ENCODE assay signal across 13 mouse cellular contexts in genomic region chr14:122480355-122480754, GRCm38 (mm10). TPM values are rescaled to one million over a fixed set of nuclear protein-coding genes. Genes with fewer than 3 reads are reported as not detected.
DNase-seq lines count a peak whose midpoint lies in the region; ATAC-seq and TF ChIP-seq lines count a peak whose summit lies in the region.
"Had no signal": no experiment of that assay in that cellular context is flagged by ENCODE, and none has a peak within 500 bp of the region (broad histone marks: within the 10 kb centered on the region; RNA-seq: fewer than 3 reads in every experiment).

No protein-coding gene starts in this region.

- H3K27me3 ChIP-seq in cerebellum, adult 2 months (ENCODE audit: control insufficient read depth, insufficient read depth, low read length), result no peaks in the 10 kb centered on the region
- peaks cover 69% of the 10 kb centered on the region for H3K27me3 ChIP-seq in forebrain, embryonic 13.5 days
- peaks cover 71% of the 10 kb centered on the region for H3K27me3 ChIP-seq in limb, embryonic 12.5 days
- peaks cover 37% of the 10 kb centered on the region for H3K27me3 ChIP-seq in neural tube, embryonic 14.5 days (ENCODE audit: control insufficient read depth, insufficient read depth, low read length)

- TF ChIP-seq POLR2A in cerebellum, adult 2 months (IDR thresholded peaks at IDR 0.05; ENCODE audit: borderline replicate concordance, insufficient read depth, low read length), result no peak

- H3K4me1 ChIP-seq in cerebellum, adult 2 months (ENCODE audit: control insufficient read depth, insufficient read depth, low read length), result no peaks in the 10 kb centered on the region
- peaks cover 60% of the 10 kb centered on the region for H3K4me1 ChIP-seq in forebrain, embryonic 13.5 days
- peaks cover 56% of the 10 kb centered on the region for H3K4me1 ChIP-seq in limb, embryonic 12.5 days (replicated peaks)
- H3K4me1 ChIP-seq in neural tube, embryonic 14.5 days (ENCODE audit: control insufficient read depth, insufficient read depth, low read length), result no peaks in the 10 kb centered on the region

- no peak for TF ChIP-seq CTCF in cerebellum, adult 2 months (IDR thresholded peaks at IDR 0.05; ENCODE audit: borderline replicate concordance, insufficient read depth, low read depth, low read length)

- DNase-seq in cerebellum, adult 2 months, result no peak
- no peak for DNase-seq in cerebellum, adult 11 months
- DNase-seq in thymus, adult 18-20 months, result no peak
- no peak for DNase-seq in right cerebral cortex, adult 2 months (ENCODE audit: low spot score in 2 of 2)
- DNase-seq: kidney, adult 18-20 months; lung, postnatal 10 days had no signal

- H3K27ac ChIP-seq in cerebellum, adult 2 months (ENCODE audit: insufficient read depth, low read length), result peak overlapping the region; percentile 71; the same call in 1 of the 2 replicates
- peak overlapping the region; percentile 86 for H3K27ac ChIP-seq in forebrain, embryonic 13.5 days
- peak overlapping the region; percentile 74 for H3K27ac ChIP-seq in limb, embryonic 12.5 days
- H3K27ac ChIP-seq in neural tube, embryonic 14.5 days (ENCODE audit: low read depth, low read length), result peak overlapping the region; percentile 17; the same call in 1 of the 2 replicates

- peaks cover 9% of the 10 kb centered on the region; the same call in 1 of the 2 replicates for H3K36me3 ChIP-seq in forebrain, embryonic 13.5 days (ENCODE audit: poor library complexity, severe bottlenecking)
- H3K36me3 ChIP-seq in limb, embryonic 12.5 days, result no peaks in the 10 kb centered on the region; the same call in 1 of the 2 replicates
- no peaks in the 10 kb centered on the region for H3K36me3 ChIP-seq in neural tube, embryonic 14.5 days (ENCODE audit: control insufficient read depth, insufficient read depth, low read length)

- no peak for ATAC-seq in forebrain, embryonic 13.5 days
- ATAC-seq in limb, embryonic 12.5 days (ENCODE audit: insufficient number of reproducible peaks, insufficient read depth, low FRiP score, low TSS enrichment, low read depth), result no peak
- no peak for ATAC-seq in neural tube, embryonic 14.5 days (ENCODE audit: low read depth)
- no peak for ATAC-seq in monocyte, adult 5-6 weeks (replicated peaks; ENCODE audit: insufficient number of reproducible peaks, low FRiP score, low TSS enrichment, poor library complexity, severe bottlenecking)

- peak overlapping the region; percentile 68 for H3K9ac ChIP-seq in forebrain, embryonic 13.5 days
- H3K9ac ChIP-seq in limb, embryonic 12.5 days (replicated peaks), result no peak overlapping the region; the same call in 1 of the 2 replicates
- H3K9ac ChIP-seq in neural tube, embryonic 14.5 days (replicated peaks; ENCODE audit: low read depth, low read length), result 0 out of 2 replicates have a peak overlapping the region, but pooled peaks have one; percentile 35

- peak overlapping the region; percentile 98 for H3K4me3 ChIP-seq in cerebellum, adult 2 months (replicated peaks; ENCODE audit: insufficient read depth, low read depth, low read length)
- H3K4me3 ChIP-seq in forebrain, embryonic 13.5 days, result peak overlapping the region; percentile 35
- H3K4me3 ChIP-seq in limb, embryonic 12.5 days (replicated peaks), result 0 out of 2 replicates have a peak overlapping the region, but pooled peaks have one; percentile 10
- H3K4me3 ChIP-seq in neural tube, embryonic 14.5 days (ENCODE audit: low read depth, low read length), result peak overlapping the region; percentile 46
- H3K4me3 ChIP-seq: erythroblast, embryonic 14.5 days had no signal

- 4% methylated on average over 2 of the region's 2 CpGs for WGBS in cerebellum, adult 2 months
- 10% methylated on average over 2 of the region's 2 CpGs for WGBS in forebrain, embryonic 13.5 days
- WGBS in limb, embryonic 12.5 days, result 10% methylated on average over 2 of the region's 2 CpGs
- WGBS in neural tube, embryonic 14.5 days, result 12% methylated on average over 2 of the region's 2 CpGs

- H3K4me2 ChIP-seq in forebrain, embryonic 13.5 days, result peak overlapping the region; percentile 57
- H3K4me2 ChIP-seq in limb, embryonic 12.5 days, result peak overlapping the region; percentile 49
- H3K4me2 ChIP-seq in neural tube, embryonic 14.5 days (ENCODE audit: low read depth, low read length), result peak overlapping the region; percentile 39; the same call in 1 of the 2 replicates

- H3K9me3 ChIP-seq in forebrain, embryonic 13.5 days (replicated peaks), result no peaks in the 10 kb centered on the region
- H3K9me3 ChIP-seq in limb, embryonic 12.5 days, result no peaks in the 10 kb centered on the region
- no peaks in the 10 kb centered on the region for H3K9me3 ChIP-seq in neural tube, embryonic 14.5 days (ENCODE audit: control insufficient read depth, low read length)

RNA-seq across cellular contexts. Expression of gene Zic2, which starts 5.1 kb away (rescaled TPM):
- polyA plus RNA-seq in cerebellum, adult 2 months (2012; rRNA removed), result 157 and 186 TPM in 2 replicates
- 10.1 and 12.0 TPM in 2 replicates for polyA plus RNA-seq in forebrain, embryonic 13.5 days (2015; fragmentation: Nextera tagmentation; extraction: Ambion mirVana)
- polyA plus RNA-seq in limb, embryonic 12.5 days (2016; fragmentation: Nextera tagmentation; extraction: Ambion mirVana), result 6.2 and 8.0 TPM in 2 replicates
- 6.5 and 9.4 TPM in 2 replicates for polyA plus RNA-seq in neural tube, embryonic 14.5 days (2014; fragmentation: Nextera tagmentation; extraction: Ambion mirVana)
- total RNA-seq in monocyte, adult 5-6 weeks (2017), result not detected in 3 replicates
- polyA plus RNA-seq: erythroblast, embryonic 14.5 days; stomach, embryonic 16.5 days had no signal

RNA-seq across cellular contexts. Expression of gene Gm10837, which starts 10.0 kb away (rescaled TPM):
- polyA plus RNA-seq in cerebellum, adult 2 months (2012; rRNA removed), result 2.7 TPM in 2 replicates
- 0.48 and 0.56 TPM in 2 replicates for polyA plus RNA-seq in forebrain, embryonic 13.5 days (2015; fragmentation: Nextera tagmentation; extraction: Ambion mirVana)
- 0.14 and 0.18 TPM in 2 replicates for polyA plus RNA-seq in limb, embryonic 12.5 days (2016; fragmentation: Nextera tagmentation; extraction: Ambion mirVana)
- polyA plus RNA-seq in neural tube, embryonic 14.5 days (2014; fragmentation: Nextera tagmentation; extraction: Ambion mirVana), result 0.35 and 0.45 TPM in 2 replicates
- not detected in 3 replicates for total RNA-seq in monocyte, adult 5-6 weeks (2017)
- total RNA-seq: heart, adult 8-10 months had no signal
- polyA plus RNA-seq: erythroblast, embryonic 14.5 days; stomach, embryonic 16.5 days had no signal

RNA-seq across cellular contexts. Expression of gene Zic5, which starts 14.9 kb away (rescaled TPM):
- polyA plus RNA-seq in cerebellum, adult 2 months (2012; rRNA removed), result 27.5 and 30.4 TPM in 2 replicates
- polyA plus RNA-seq in forebrain, embryonic 13.5 days (2015; fragmentation: Nextera tagmentation; extraction: Ambion mirVana), result 17.3 and 19.5 TPM in 2 replicates
- polyA plus RNA-seq in limb, embryonic 12.5 days (2016; fragmentation: Nextera tagmentation; extraction: Ambion mirVana), result 8.0 TPM in 2 replicates
- 7.8 and 7.9 TPM in 2 replicates for polyA plus RNA-seq in neural tube, embryonic 14.5 days (2014; fragmentation: Nextera tagmentation; extraction: Ambion mirVana)
- total RNA-seq in monocyte, adult 5-6 weeks (2017), result 0.38 TPM in 1 of 3 replicates, not detected in the others
- total RNA-seq: heart, adult 8-10 months had no signal
- polyA plus RNA-seq: stomach, embryonic 16.5 days had no signal

RNA-seq across cellular contexts. Expression of gene Gm5089, which starts 29.4 kb away (rescaled TPM):
- polyA plus RNA-seq in cerebellum, adult 2 months (2012; rRNA removed), result 0.49 TPM in 2 replicates
- 1.6 and 2.1 TPM in 2 replicates for polyA plus RNA-seq in forebrain, embryonic 13.5 days (2015; fragmentation: Nextera tagmentation; extraction: Ambion mirVana)
- 0.14 and 0.23 TPM in 2 replicates for polyA plus RNA-seq in limb, embryonic 12.5 days (2016; fragmentation: Nextera tagmentation; extraction: Ambion mirVana)
- polyA plus RNA-seq in neural tube, embryonic 14.5 days (2014; fragmentation: Nextera tagmentation; extraction: Ambion mirVana), result 0.27 and 0.81 TPM in 2 replicates
- not detected in 3 replicates for total RNA-seq in monocyte, adult 5-6 weeks (2017)
- total RNA-seq: heart, adult 8-10 months had no signal
- polyA plus RNA-seq: erythroblast, embryonic 14.5 days; stomach, embryonic 16.5 days had no signal

RNA-seq across cellular contexts. Expression of gene Pcca, which starts 53.8 kb away (rescaled TPM):
- 68.3 and 84.5 TPM in 2 replicates for polyA plus RNA-seq in cerebellum, adult 2 months (2012; rRNA removed)
- polyA plus RNA-seq in forebrain, embryonic 13.5 days (2015; fragmentation: Nextera tagmentation; extraction: Ambion mirVana), result 25.2 and 27.1 TPM in 2 replicates
- 34.5 and 37.7 TPM in 2 replicates for polyA plus RNA-seq in limb, embryonic 12.5 days (2016; fragmentation: Nextera tagmentation; extraction: Ambion mirVana)
- polyA plus RNA-seq in neural tube, embryonic 14.5 days (2014; fragmentation: Nextera tagmentation; extraction: Ambion mirVana), result 27.7 and 29.4 TPM in 2 replicates
- 17.2 to 34.0 TPM (median 25.9 TPM) in 3 replicates for total RNA-seq in monocyte, adult 5-6 weeks (2017)

Comparison
In these comparisons a context has a peak if more than half of its experiments do, and no peak if none do; other contexts are left out.
1. H3K27ac ChIP-seq: peak in every context shown above with its lines; median percentile 86 in forebrain, embryonic 13.5 days; 74 in limb, embryonic 12.5 days; 71 in cerebellum, adult 2 months; 17 in neural tube, embryonic 14.5 days.
2. H3K4me3 ChIP-seq: peak in every context shown above with its lines; median percentile 98 in cerebellum, adult 2 months; 46 in neural tube, embryonic 14.5 days; 35 in forebrain, embryonic 13.5 days; 10 in limb, embryonic 12.5 days.
3. RNA of gene Zic2, which starts 5.1 kb away (polyA plus RNA-seq): 157 to 186 TPM in cerebellum, adult 2 months; 10.1 to 12.0 TPM in forebrain, embryonic 13.5 days, 6.2 to 8.0 TPM in limb, embryonic 12.5 days and 6.5 to 9.4 TPM in neural tube, embryonic 14.5 days; every median in the first group is over 10 times any median in the second.
4. Peak in every context shown above with its lines, with median percentiles within 50 percentile points of each other: H3K4me2 ChIP-seq.